Mouse (Mus musculus): ENCODE results near the gene Hoxa13. TPM values are rescaled to one million over a fixed set of nuclear protein-coding genes. Genes with fewer than 3 reads are reported as not detected.

Hoxa13 gene
- polyA plus RNA-seq, 1 experiment from 2014 or later: not detected

DNA sequence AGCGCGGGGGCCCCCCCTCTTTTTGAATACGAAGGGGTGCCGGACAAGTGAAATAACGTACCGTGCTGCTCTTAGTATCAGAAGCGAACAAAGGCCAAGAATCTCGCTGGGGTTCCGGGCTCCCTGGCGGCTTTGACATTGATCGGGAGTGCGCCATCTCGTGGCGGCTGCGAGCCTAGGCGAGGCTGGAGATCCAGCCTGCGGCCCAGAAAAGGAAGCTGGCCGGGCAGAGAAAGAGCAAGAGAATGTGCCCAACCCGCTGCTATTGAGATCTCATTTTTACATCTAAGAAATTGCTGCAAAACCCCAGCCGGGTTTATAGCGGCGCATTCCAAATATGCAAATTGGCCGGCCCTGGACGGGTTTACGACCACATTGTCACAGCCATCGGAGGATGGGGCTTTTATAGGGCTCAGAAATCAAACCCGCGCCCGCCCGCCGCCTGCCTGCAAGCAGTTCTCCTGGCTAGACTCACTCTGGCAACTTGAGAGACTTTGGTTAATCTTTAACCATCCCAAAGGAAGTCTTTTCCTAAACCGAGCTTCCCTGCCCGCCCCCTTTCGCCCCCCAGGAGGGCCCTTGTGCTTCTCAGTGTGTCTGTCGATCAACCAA is 20.2 kb downstream of the Hoxa13 start, which contains the start of gene Hoxa10:
Gene Hoxa10 (minus strand): TSS at position 466 of the 612 bp plus-strand sequence.
- Histone ChIP-seq H3K9me3 (replicated peaks) (no peaks in the 10 kb centered on the region), H3K4me2 (no peak within 1 kb of the TSS), H3K9ac (no peak within 1 kb of the TSS)

DNA sequence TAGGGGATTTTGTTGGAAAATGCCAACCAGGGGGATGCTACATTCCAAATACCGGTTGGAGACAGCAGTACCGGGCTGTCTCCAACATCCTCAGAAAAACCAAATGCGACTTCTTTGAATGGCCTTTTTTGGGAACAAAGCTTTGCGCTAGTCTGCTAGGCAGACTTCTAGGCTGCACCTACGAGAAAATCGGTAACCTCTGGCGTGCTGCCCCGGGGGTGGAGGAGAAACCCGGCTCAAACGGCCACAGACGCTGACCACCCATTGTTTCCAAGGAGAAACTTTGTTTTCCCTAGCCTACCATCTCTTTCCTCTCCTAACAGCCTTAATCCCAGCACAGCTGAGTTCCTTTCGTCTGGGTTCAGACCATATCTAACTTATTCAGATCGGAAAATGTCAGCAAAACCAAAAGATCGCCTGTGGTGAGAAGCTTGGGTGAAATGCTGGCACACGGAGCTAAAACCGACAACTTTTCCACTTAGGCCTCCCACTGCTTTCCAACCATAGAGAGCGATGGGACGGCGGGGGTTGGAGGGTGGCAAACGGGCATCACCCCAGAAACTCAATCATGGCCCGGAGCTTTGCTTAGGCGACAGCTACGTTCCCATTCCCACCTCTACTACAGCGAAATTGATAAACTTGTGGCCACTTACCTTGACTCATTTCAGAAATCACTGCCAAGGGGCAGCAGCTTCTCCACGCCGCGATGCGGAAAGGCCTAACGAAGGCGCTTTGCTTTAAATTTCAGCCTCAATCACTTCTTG is 20.9 kb downstream of the Hoxa13 start:
- H3K9ac ChIP-seq: no peak overlapping the region
- no peaks in the 10 kb centered on the region for H3K4me1 ChIP-seq (replicated peaks)
- no peak overlapping the region for H3K4me2 ChIP-seq
- DNase-seq (no peak), ATAC-seq (ENCODE audit: low read depth) (no peak)
- H3K27ac ChIP-seq: no peak overlapping the region
- peaks cover 99% of the 10 kb centered on the region for H3K27me3 ChIP-seq
- no peaks in the 10 kb centered on the region for H3K36me3 ChIP-seq
- no peak overlapping the region for H3K4me3 ChIP-seq (replicated peaks)
- no peaks in the 10 kb centered on the region for H3K9me3 ChIP-seq (replicated peaks)
- WGBS (ENCODE audit: insufficient replicate concordance): 3% methylated on average over 30 of the region's 30 CpGs

More for the DNA sequence above, 20.2 kb downstream of the Hoxa13 start, which contains the start of gene Hoxa10:
- no peaks in the 10 kb centered on the region for H3K4me1 ChIP-seq (replicated peaks)
- H3K27me3 ChIP-seq: peaks cover 99% of the 10 kb centered on the region
- 1% methylated on average over 35 of the region's 35 CpGs for WGBS (ENCODE audit: insufficient replicate concordance)
- ATAC-seq (ENCODE audit: low read depth): no peak
- H3K36me3 ChIP-seq: no peaks in the 10 kb centered on the region
- H3K27ac ChIP-seq: no peak within 1 kb of the TSS
- H3K4me3 ChIP-seq (replicated peaks): no peak within 1 kb of the TSS
- peak; percentile 33 for DNase-seq

DNA sequence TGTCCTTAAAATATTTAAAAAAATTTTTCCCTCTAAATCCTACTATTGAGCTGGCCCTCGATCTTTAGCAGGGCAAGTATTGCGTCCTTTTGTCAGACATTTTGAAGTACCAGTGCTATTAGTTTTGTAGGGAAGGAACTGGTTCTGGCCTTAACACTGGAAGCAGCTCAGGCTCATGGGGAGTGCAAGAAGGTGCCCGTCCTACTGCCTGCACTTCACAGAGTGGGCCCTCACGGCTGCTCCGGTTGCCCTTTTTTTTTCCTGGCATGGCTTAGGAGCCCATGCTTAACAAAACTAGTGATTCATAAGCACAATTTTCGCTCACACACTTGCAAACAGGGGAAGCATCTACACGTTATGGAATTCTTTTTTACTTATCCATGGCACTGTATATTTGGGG is 21.7 kb downstream of the Hoxa13 start:
- Histone ChIP-seq H3K9me3 (replicated peaks) (no peaks in the 10 kb centered on the region), H3K4me1 (replicated peaks) (no peaks in the 10 kb centered on the region), H3K9ac (no peak overlapping the region), H3K4me3 (replicated peaks) (no peak overlapping the region), H3K27ac (no peak overlapping the region), H3K4me2 (no peak overlapping the region), H3K36me3 (no peaks in the 10 kb centered on the region), H3K27me3 (peaks cover 99% of the 10 kb centered on the region)
- ATAC-seq (ENCODE audit: low read depth) (no peak), DNase-seq (no peak)
- WGBS (ENCODE audit: insufficient replicate concordance): 6% methylated on average over 7 of the region's 7 CpGs

DNA sequence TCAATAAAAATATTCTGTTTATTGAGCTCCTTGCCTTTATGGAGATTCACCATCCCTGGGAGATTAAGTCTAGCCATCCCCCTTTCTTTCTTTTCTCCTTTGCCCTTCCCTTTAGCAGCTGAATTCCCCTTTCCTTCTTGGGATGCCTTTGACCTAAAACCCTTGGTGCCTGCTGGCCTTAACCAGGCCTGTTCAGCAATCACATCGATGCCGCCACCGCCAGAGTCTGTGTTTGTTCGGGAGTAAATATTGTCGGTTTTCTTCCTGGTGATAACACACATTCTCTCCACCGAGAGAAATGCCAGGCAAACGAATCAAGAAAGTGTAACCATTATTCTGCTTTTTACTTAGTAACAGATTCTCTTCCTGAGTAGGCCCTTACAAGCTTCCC is 22.5 kb downstream of the Hoxa13 start:
- 2% methylated on average over 7 of the region's 7 CpGs for WGBS (ENCODE audit: insufficient replicate concordance)
- Histone ChIP-seq H3K9me3 (replicated peaks) (no peaks in the 10 kb centered on the region), H3K9ac (no peak overlapping the region), H3K36me3 (no peaks in the 10 kb centered on the region), H3K4me2 (no peak overlapping the region), H3K4me1 (replicated peaks) (no peaks in the 10 kb centered on the region), H3K27me3 (peaks cover 99% of the 10 kb centered on the region), H3K4me3 (replicated peaks) (no peak overlapping the region), H3K27ac (no peak overlapping the region)
- ATAC-seq (ENCODE audit: low read depth): no peak
- no peak for DNase-seq

DNA sequence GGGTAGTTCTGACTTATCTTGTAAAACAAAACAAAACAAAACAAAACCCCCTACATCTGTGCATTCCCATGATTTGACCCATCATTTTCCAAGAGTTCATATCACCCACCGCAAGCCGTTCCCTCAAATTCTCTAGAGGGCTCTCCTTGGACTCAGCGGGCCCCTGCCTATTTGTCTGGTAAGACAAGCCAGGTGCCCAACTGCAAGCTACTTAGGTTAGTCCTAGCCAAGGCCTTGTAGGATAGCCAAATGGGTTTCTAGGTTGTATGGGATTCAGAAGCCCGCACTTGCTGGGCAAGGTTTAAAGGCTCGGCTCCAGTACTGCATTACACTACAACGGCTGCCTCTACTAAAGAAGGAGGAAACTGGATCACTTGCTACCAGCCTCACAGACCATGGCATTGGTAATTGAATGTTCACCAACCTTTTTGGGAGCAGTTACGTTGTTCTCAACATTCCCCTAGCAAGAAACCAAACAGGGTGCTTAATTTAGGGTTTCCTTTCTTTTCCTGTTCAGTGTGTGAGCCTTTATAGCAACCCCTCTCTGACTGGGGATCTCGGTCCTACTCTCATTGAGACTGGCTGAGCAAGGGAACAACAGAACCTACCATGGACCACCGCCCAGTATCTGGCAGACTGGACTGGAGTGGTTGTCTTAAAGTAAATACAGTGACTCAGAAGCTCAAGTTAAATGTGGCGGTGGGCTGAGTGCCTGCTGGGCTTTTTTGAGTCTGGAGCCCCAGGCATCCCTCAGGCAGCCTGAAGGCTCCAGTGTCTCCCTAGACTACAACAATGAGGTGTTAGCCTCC is 23.1 kb downstream of the Hoxa13 start:
- no peak for DNase-seq
- Histone ChIP-seq H3K4me1 (replicated peaks) (no peaks in the 10 kb centered on the region), H3K36me3 (no peaks in the 10 kb centered on the region), H3K9me3 (replicated peaks) (no peaks in the 10 kb centered on the region), H3K4me3 (replicated peaks) (no peak overlapping the region), H3K27ac (no peak overlapping the region), H3K4me2 (no peak overlapping the region), H3K9ac (no peak overlapping the region), H3K27me3 (peaks cover 99% of the 10 kb centered on the region)
- no peak for ATAC-seq (ENCODE audit: low read depth)
- WGBS (ENCODE audit: insufficient replicate concordance): 14% methylated on average over 10 of the region's 10 CpGs

DNA sequence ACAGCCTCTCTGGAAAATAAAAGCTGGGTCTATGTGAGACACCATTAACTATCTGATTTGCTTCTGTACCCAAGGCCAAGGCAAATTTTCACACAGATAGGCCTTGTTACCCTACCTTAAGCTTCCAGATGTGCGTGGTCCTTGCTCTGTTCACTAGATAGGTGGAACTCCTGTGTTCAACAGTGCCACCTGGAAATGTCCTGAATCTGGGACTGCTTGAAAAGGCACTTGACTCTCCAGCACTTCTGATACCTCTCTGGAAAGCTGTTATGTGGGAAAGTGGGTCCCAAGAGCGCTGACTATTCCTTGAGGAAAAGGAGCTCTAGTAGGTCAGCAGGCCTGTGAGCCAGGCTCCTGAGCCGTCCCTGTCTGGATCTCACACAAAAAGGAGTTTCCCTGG is 23.9 kb downstream of the Hoxa13 start:
- H3K4me3 ChIP-seq (replicated peaks): no peak overlapping the region
- H3K9ac ChIP-seq: no peak overlapping the region
- H3K4me1 ChIP-seq (replicated peaks): no peaks in the 10 kb centered on the region
- no peak overlapping the region for H3K4me2 ChIP-seq
- H3K27me3 ChIP-seq: peaks cover 99% of the 10 kb centered on the region
- no peak for DNase-seq
- no peaks in the 10 kb centered on the region for H3K9me3 ChIP-seq (replicated peaks)
- H3K36me3 ChIP-seq: no peaks in the 10 kb centered on the region
- no peak for ATAC-seq (ENCODE audit: low read depth)
- 16% methylated on average over 3 of the region's 3 CpGs for WGBS (ENCODE audit: insufficient replicate concordance)
- no peak overlapping the region for H3K27ac ChIP-seq

DNA sequence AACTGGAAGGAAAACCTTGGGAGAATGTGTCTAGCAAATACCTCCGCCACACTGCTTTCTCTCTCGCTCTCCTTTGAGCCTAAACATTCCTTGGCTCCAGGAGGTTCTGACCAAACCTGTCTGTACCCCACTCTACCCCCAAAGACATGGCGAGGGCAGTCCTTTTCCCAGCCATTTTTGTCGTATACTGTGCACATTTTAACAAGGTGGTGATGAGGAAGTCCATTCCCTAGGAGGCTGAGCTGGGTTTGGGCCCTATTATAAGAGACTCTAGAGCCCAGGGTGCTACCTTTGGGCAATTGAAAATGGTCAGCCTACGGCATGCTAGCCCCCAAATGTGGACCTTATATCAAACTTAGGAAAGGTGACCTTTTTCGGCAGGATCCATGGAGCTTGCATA is 24.8 kb downstream of the Hoxa13 start:
- Histone ChIP-seq H3K9me3 (replicated peaks) (no peaks in the 10 kb centered on the region), H3K4me3 (replicated peaks) (no peak overlapping the region), H3K4me1 (replicated peaks) (no peaks in the 10 kb centered on the region), H3K27me3 (peaks cover 98% of the 10 kb centered on the region), H3K4me2 (no peak overlapping the region), H3K27ac (no peak overlapping the region), H3K36me3 (no peaks in the 10 kb centered on the region), H3K9ac (no peak overlapping the region)
- ATAC-seq (ENCODE audit: low read depth) (no peak), DNase-seq (no peak)
- 25% methylated on average over 6 of the region's 6 CpGs for WGBS (ENCODE audit: insufficient replicate concordance)

DNA sequence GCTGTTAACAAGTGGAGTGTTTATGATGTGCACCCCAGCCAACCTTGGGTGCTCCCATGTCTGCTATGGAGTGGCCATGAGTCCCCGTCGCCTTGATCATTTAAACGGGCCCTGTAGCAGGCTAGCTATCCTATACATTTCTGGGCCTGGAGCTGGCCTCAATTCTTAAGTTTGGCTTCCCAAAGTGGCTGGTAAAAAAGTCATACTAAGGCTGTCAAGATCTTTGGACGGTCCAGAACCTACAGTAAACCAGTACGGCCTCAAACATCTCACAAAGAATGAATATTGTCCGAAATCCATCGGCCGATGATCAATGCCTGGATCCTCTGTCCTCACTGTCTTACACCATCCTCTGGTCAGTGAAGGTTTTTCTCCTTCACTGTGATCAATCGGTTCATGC is 25.4 kb downstream of the Hoxa13 start:
- Histone ChIP-seq H3K4me1 (replicated peaks) (no peaks in the 10 kb centered on the region), H3K9ac (no peak overlapping the region), H3K36me3 (no peaks in the 10 kb centered on the region), H3K27me3 (peaks cover 98% of the 10 kb centered on the region), H3K4me3 (replicated peaks) (no peak overlapping the region), H3K27ac (no peak overlapping the region), H3K4me2 (no peak overlapping the region), H3K9me3 (replicated peaks) (no peaks in the 10 kb centered on the region)
- WGBS (ENCODE audit: insufficient replicate concordance): 33% methylated on average over 9 of the region's 9 CpGs
- no peak for DNase-seq
- ATAC-seq (ENCODE audit: low read depth): no peak

DNA sequence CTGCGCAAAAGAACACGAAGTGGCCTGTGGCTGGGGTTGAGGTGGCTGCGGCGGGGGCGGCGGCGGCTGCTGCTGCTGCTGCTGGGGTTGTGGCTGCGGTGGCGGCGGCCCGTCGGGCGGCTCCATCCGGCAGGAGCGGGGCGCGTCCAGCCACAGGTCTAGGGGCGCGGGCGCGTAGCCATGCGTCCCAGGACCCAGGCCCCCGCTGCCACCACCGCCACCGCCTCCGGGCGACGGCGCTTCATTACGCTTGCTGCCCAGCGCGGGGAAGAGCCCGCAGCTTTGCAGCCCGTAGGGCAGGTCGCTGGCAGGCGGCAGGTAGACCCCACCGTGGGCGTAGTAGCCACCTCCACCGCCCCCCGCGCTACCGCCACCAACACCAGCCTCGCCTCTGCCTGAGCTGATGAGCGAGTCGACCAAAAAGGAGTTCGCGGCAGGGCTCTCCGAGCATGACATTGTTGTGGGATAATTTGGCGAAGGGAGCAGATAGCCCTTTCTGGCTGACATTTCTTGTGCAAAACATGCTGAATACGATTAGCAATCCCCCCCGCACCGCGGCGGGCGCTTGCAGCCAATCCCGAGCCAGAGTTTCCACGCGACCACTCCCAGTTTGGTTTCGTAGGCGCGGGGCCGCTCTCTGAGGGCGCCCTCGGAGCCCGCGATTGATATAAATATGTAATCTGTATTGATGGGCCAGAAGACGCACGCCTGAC is 26.1 kb downstream of the Hoxa13 start:
- no peaks in the 10 kb centered on the region for H3K36me3 ChIP-seq

DNA sequence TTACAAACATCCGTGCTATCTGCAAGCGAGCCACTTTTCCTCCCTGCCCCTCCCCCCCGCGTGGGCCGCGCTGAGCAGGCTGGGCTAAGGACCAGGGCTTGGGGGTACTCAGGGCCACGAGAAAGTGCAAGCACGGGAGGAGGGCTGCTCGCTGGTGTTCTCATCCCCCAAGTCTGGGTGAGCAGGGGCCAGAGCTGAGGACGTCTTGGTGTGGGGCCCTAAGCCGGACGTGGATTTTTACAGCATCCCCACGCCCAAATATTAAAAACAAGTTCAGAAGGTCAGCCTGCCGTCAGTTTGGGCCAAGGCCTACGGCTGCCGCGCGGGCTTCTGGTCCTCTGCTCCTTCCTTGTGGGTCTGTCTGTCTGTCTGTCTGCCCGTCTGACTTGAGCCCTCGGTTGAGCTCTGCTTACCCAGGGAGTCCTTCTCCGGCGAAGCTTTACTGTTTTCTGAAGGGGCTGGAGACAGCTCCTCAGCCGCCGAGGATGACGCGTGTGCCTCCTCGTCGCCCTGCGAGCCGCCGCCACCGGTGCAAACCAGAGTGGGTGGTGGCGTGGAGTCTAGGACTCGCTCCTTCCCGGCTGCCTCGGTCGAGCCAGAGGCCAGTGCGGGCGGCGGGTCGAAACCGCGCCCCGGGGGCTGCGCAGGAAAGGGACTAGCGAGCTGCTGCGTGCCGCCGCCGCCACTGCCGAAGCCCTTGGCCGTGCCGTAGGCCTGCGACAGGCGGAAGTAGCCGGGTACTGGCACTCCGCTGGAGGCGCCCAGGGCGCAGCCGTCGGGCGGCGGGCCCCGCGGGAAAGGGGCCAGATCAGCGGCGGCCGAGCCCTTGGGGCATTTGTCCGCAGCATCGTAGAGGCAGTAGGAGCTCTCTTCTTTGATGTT is 26.9 kb downstream of the Hoxa13 start:
- no peak for DNase-seq
- ATAC-seq (ENCODE audit: low read depth): no peak
- Histone ChIP-seq H3K36me3 (no peaks in the 10 kb centered on the region), H3K27me3 (peaks cover 99% of the 10 kb centered on the region), H3K9ac (no peak overlapping the region), H3K4me1 (replicated peaks) (no peaks in the 10 kb centered on the region), H3K4me2 (no peak overlapping the region; the same call in 1 of the 2 replicates), H3K9me3 (replicated peaks) (no peaks in the 10 kb centered on the region), H3K4me3 (replicated peaks) (0 out of 2 replicates have a peak overlapping the region, but pooled peaks have one; percentile 8), H3K27ac (no peak overlapping the region)
- WGBS (ENCODE audit: insufficient replicate concordance): 1% methylated on average over 70 of the region's 70 CpGs

More for the DNA sequence above, 26.1 kb downstream of the Hoxa13 start:
- Histone ChIP-seq H3K9me3 (replicated peaks) (no peaks in the 10 kb centered on the region), H3K9ac (no peak overlapping the region), H3K4me2 (no peak overlapping the region; the same call in 1 of the 2 replicates), H3K27me3 (peaks cover 98% of the 10 kb centered on the region), H3K4me3 (replicated peaks) (0 out of 2 replicates have a peak overlapping the region, but pooled peaks have one; percentile 8), H3K27ac (no peak overlapping the region), H3K4me1 (replicated peaks) (no peaks in the 10 kb centered on the region)
- WGBS (ENCODE audit: insufficient replicate concordance): 2% methylated on average over 68 of the region's 68 CpGs
- ATAC-seq (ENCODE audit: low read depth): no peak
- no peak for DNase-seq
